Mouse (Mus musculus): Measurements from ENCODE around the gene Asic2. TPM values are rescaled to one million over a fixed set of nuclear protein-coding genes. Genes with fewer than 3 reads are reported as not detected.

The Asic2 gene
- total RNA-seq, 2 experiments from 2014 or later = 73.7 to 79.1 TPM

- intact Hi-C loops (cut with DNase I) = no loop called here
- no peak for DNase-seq (ENCODE audit: low spot score in 2 of 2)
Measured at GRCm38 (mm10) chr11:81860250-81860972, 107.8 kb downstream of the Asic2 start, which contains the start of gene 5530401A14Rik. Gene 5530401A14Rik, plus strand, starts transcription at chr11:81860673.

- intact Hi-C loops (cut with DNase I) = no loop called here
- no peak for DNase-seq (ENCODE audit: low spot score in 2 of 2)
Measured at GRCm38 (mm10) chr11:81847773-81848490, 120.3 kb downstream of the Asic2 start.

GRCm38 (mm10) chr11:81845686-81846036 lies 122.6 kb downstream of the Asic2 start:
- intact Hi-C loops (cut with DNase I) = no loop called here

GRCm38 (mm10) chr11:81845010-81845685 lies 123.1 kb downstream of the Asic2 start:
- intact Hi-C loops (cut with DNase I) = no loop called here
- no peak for DNase-seq (ENCODE audit: low spot score in 2 of 2)

More at GRCm38 (mm10) chr11:81845686-81846036, 122.6 kb downstream of the Asic2 start:
- DNase-seq (ENCODE audit: low spot score in 2 of 2) = no peak

- DNase-seq (ENCODE audit: low spot score in 2 of 2) = no peak
- intact Hi-C loops (cut with DNase I) = no loop called here
Measured at GRCm38 (mm10) chr11:81841001-81841400, 127.3 kb downstream of the Asic2 start.

- DNase-seq (ENCODE audit: low spot score in 2 of 2) = no peak
- intact Hi-C loops (cut with DNase I) = no loop called here
Measured at GRCm38 (mm10) chr11:81838426-81838825, 129.8 kb downstream of the Asic2 start.

GRCm38 (mm10) chr11:81832381-81832780 lies 135.9 kb downstream of the Asic2 start:
- DNase-seq (ENCODE audit: low spot score in 2 of 2) = no peak
- intact Hi-C loops (cut with DNase I) = no loop called here

- no peak for DNase-seq (ENCODE audit: low spot score in 2 of 2)
- intact Hi-C loops (cut with DNase I) = no loop called here
Measured at GRCm38 (mm10) chr11:81816531-81816930, 151.7 kb downstream of the Asic2 start.

- intact Hi-C loops (cut with DNase I) = no loop called here
- DNase-seq (ENCODE audit: low spot score in 2 of 2) = peak; percentile 29 to 37
Measured at GRCm38 (mm10) chr11:81814816-81815215, 153.4 kb downstream of the Asic2 start.

- intact Hi-C loops (cut with DNase I) = no loop called here
- no peak for DNase-seq (ENCODE audit: low spot score in 2 of 2)
Measured at GRCm38 (mm10) chr11:81806905-81807659, 161.2 kb downstream of the Asic2 start.

GRCm38 (mm10) chr11:81803544-81803943 lies 164.7 kb downstream of the Asic2 start:
- intact Hi-C loops (cut with DNase I) = loop anchor here (5.0 kb wide), 1 partner anchor 164 kb away; the partner anchor contains the start of gene Asic2
- DNase-seq (ENCODE audit: low spot score in 2 of 2) = no peak

GRCm38 (mm10) chr11:81802614-81803013 lies 165.6 kb downstream of the Asic2 start:
- intact Hi-C loops (cut with DNase I) = loop anchor here (5.0 kb wide), 1 partner anchor 165 kb away; the partner anchor contains the start of gene Asic2

GRCm38 (mm10) chr11:81800899-81801298 lies 167.4 kb downstream of the Asic2 start:
- peak; percentile 57 to 69 for DNase-seq (ENCODE audit: low spot score in 2 of 2)
- intact Hi-C loops (cut with DNase I) = loop anchor here (5.0 kb wide), 1 partner anchor 166 kb away; the partner anchor contains the start of gene Asic2

More at GRCm38 (mm10) chr11:81802614-81803013, 165.6 kb downstream of the Asic2 start:
- peak; percentile 28 to 52 for DNase-seq (ENCODE audit: low spot score in 2 of 2)

GRCm38 (mm10) chr11:81793588-81793987 lies 174.7 kb downstream of the Asic2 start:
- peak in 1 of 2 experiments; percentile 22 for DNase-seq (ENCODE audit: low spot score in 2 of 2)
- intact Hi-C loops (cut with DNase I) = no loop called here

GRCm38 (mm10) chr11:81791579-81791978 lies 176.7 kb downstream of the Asic2 start:
- intact Hi-C loops (cut with DNase I) = no loop called here
- no peak for DNase-seq (ENCODE audit: low spot score in 2 of 2)

- intact Hi-C loops (cut with DNase I) = no loop called here
- no peak for DNase-seq (ENCODE audit: low spot score in 2 of 2)
Measured at GRCm38 (mm10) chr11:81780596-81780995, 187.7 kb downstream of the Asic2 start.

GRCm38 (mm10) chr11:81779881-81780280 lies 188.4 kb downstream of the Asic2 start:
- DNase-seq (ENCODE audit: low spot score in 2 of 2) = peak; percentile 24 to 49
- intact Hi-C loops (cut with DNase I) = no loop called here

- intact Hi-C loops (cut with DNase I) = no loop called here
Measured at GRCm38 (mm10) chr11:81771195-81771895, 196.9 kb downstream of the Asic2 start.

More at GRCm38 (mm10) chr11:81771195-81771895, 196.9 kb downstream of the Asic2 start:
- DNase-seq (ENCODE audit: low spot score in 2 of 2) = no peak
